Mouse (Mus musculus) left cerebral cortex, adult 9 months (tissue): ENCODE measurements around the gene Lrsam1.
"Not testable (repeated sequence)": the region's sequence is repeated elsewhere in the genome, so short reads cannot be mapped to it uniquely, and the experiment has no call there.

Experiments
- DNase-seq, 2 experiments: peaks; one replicate each; pipeline ENCODE4 v3.0.0; 2022; ENCODE audit warnings: low spot score in 2 of 2

Lrsam1 gene

DNA sequence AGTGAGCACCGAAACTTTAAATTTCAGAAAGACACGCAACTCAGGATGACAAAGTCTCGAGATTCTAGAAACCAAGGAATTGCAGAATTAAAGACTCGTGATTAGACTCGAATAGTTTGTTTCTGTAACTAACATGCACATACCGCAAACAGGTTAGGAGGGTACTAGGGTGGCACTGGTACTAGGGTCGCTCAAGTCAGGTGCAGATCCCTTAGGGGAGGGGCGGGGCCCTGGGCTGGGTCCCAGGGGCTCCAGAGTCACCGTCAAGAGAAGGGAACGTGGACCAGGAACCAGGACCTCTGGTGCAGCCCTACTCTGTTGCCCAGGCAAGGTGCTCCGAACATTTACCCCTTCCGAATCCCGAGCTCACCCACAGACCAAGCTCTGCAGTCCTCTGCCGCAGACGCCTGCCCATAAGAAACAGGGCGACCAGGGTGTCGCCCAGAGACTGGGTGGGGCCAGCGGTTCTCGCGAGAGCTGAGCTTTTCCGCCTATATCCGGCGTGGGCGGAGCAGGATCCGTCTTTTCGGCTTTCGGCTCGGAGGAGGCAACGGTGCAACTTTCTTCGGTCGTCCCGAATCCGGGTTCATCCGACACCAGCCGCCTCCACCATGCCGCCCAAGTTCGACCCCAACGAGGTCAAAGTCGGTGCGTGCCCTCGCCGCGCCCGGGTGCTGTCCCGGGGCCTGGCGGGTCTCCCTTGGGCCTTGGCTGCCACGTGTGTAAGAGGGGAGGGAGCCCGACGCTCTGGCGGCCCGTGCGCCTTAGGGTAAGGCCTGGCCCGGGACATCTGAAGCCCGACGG is at the start of gene Lrsam1, which contains the start of gene Rpl12:
TSS of gene Lrsam1 (minus strand) at position 423 of the 804 bp plus-strand sequence.
TSS of gene Rpl12 (plus strand) at position 368 of the 804 bp plus-strand sequence.
- peak; percentile 84 to 93 for DNase-seq

DNA sequence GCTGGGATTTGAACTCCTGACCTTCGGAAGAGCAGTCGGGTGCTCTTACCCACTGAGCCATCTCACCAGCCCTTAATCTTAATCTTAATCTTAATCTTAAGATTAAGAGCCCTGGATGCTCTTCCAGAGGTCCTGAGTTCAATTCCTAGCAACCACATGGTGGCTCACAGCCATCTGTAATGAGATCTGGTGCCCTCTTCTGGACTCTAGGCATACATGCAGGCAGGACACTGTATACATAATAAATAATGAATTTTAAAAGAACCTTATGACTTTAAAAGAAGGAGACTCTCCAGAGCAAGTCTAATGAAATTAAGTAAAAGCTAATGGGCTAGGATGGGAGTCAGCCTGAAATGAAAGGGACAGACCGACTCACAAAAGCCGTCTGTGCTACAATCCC is 47.6 kb upstream of the Lrsam1 start:
- not testable (repeated sequence) for DNase-seq

DNA sequence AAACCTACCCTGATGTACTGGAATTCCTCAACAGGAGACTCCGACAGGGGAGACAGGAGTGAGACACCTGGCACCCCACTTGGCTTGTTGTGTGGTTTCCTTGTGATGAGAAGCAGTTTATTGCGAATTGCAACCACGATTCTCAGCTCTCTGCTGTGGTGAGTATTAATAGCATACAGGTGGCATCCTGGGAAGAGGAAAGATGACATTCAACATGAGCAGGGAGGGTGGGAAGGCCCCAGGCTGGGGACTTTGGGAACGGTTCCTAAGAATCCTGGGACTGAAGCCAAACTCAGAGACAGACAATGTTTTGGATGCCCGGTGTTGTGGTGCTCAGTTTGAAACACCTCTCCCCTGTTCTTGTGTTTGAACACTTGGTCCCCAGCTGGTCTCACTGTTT is 43.6 kb upstream of the Lrsam1 start:
- DNase-seq, result no peak

DNA sequence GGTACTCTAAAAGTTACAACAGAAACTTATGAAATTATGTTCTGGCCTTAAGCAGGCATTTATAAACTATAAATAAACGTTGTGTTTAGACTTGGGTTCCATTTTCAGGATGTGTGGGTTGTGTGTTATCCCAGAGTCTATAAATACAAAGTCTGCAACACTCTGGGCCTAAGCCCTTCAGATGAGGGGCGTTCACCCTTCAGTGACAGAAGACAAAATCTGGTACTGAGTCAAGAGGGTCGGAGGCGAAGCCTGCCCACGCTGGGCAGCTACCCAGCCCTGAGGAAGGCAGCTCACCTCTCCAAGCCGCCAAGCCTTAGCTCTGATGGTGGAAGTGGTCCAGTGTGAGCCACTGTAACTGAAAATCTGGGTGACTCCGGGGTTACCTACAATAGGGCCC is 40.7 kb upstream of the Lrsam1 start:
- no peak for DNase-seq

DNA sequence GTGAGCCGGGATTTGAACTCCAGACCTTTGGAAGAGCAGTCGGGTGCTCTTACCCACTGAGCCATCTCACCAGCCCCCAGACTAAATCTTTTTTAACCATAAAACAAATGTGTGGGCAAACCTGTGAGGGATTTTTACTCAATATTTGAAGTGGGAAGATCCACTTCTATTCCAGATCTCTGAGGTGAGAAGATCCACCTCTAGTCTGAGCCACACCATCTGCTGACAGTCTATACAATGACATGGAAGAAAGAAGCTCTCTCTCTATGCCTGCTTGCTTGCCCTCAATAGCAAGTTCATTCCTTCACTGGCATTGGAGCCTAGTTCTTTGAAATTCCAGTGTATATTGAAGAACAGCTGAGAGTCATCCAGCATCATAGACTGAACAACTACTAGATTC is 38.3 kb upstream of the Lrsam1 start:
- DNase-seq, result no peak

DNA sequence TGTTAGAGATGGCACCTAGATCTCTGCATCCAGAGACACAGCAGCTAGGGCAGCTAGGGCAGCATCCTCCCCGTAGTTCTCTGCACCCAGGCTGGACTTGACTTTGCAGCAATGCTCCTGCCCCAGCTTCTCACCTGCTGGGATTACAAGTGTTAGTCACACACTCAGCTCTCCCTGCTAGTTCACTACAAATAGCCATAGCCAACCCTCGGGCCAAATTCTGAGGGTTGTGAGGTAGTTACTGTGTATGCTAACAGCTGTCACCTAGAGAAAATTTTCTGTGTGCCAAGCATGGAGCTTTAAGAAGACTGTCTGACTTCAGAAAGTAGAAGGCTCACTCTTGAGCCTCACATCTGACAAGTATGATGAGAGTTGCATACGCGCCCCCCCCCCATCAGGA is 36.4 kb upstream of the Lrsam1 start:
- DNase-seq, result no peak

DNA sequence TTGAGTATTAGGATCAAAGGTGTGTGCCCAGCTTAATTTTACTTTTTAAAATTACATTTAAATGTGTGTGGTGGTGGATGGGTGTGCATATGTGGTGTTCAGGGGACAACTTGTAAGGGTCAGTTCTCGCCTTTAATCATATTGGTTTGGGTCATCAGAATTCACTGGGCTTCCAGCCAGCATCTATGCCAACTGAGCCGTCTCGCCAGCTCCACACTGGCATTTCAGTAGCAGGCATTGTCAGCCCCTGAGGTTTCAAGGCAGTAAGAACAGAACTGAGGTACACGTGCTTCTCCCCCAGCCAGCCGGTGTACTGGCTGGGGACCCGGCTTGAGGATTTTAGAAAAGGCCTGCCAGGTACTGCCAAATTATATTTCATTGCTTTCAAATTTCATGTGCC is 35.7 kb upstream of the Lrsam1 start:
- DNase-seq, result no peak

DNA sequence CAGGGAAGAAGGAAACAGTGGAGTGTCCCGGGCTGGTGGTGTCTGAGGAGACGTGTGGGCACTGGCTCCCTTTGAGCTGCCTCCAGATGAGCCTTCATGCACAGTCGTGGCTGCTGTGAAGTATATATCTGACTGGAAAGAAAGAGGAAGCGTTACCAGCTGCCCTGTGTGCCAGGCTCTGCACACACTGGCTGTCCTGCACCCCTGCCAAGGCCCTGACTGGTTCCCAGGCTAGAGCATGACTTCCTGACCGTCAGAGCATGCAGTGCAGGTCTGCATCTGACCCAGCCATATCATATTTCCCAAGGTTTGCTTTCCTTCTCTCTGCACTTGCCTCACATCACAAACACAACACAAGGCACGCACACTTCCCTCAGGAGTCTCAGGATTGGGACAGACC is 30.7 kb upstream of the Lrsam1 start:
- no peak for DNase-seq

DNA sequence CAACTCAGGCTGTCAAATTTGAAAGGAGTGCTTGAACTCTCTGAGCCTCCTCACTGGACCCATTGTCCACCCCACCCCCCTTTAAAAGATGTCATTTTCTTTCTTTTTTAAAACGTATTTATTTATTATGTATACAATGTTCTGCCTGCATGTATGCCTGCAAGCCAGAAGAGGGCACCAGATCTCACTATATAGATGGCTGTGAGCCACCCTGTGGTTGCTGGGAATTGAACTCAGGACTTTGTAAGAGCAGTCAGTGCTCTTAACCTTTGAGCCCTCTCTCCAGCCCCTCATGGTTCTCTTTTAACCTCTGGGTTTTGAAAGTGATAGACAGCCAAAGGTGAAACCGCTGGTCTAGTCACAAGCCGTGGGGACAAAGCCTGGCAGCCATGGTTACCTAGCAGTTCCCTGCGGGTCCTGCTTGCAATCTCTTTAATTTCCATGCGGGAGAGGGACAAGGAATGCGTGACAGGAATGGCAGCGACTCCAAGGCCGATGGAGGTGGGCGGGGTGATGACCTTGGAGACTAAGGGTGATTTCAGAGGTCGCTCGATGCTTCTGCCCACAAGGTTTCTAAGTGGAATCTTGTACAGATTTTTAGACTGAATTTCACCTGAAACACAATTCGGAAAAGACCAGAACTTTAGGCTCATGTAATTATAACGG is 28.9 kb upstream of the Lrsam1 start:
- DNase-seq, result no peak

DNA sequence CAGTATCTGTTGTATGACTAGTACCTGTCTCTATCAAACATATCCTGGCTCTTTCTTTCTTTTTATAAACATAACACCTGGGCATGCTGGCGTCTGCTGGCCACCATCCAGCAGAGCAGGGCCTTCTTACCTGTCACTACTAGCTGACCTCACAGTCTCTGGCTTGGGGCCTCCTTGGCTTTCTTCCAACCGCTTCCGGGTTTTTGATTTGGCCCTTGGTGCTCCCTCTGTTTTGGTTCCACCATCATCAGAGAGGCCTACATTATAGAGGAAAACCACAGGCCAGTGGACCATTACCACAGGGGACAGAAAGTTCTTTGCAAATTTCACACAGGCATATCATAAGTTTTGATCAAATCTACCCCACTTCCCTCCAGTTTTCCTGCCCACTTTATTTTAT is 28.0 kb upstream of the Lrsam1 start:
- no peak for DNase-seq

DNA sequence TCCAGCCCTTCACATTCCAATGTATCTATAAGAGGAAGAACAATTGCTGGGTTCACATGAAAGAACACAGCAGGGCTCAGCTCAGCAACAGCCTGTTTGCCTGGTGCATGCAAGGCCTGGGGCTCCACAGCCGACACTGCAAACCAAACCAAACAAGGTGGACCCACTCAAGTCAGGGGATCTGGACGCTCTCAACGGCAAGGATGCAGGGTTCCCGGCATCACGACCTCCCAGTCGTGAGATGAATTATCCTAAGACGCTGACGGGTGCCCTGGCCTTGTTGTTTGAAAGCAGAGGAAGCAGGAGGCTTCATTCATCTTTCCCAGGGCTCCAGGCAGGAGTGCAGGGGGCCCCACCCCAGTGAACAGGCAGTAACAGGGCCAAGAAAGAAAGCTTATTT is 24.4 kb upstream of the Lrsam1 start:
- DNase-seq, result no peak

DNA sequence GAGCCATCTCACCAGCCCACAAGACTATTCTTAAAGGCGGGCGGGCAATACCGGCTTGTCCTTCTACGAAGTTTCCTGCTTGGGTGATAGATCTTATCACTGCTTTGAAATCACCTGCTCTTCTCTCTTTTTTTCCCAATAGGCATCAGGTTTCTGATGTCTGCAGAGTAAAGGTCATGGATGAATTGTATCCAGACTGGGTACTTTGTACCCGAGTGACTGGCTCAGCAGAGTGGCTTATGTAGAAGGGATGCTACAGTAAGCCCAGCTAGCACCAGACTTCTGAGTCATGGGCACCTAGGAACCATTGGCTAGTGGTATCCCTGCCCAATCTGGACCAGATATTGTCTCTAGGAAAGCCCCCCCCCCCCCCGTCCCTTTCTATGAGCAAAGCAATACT is 22.2 kb upstream of the Lrsam1 start:
- DNase-seq, result no peak

DNA sequence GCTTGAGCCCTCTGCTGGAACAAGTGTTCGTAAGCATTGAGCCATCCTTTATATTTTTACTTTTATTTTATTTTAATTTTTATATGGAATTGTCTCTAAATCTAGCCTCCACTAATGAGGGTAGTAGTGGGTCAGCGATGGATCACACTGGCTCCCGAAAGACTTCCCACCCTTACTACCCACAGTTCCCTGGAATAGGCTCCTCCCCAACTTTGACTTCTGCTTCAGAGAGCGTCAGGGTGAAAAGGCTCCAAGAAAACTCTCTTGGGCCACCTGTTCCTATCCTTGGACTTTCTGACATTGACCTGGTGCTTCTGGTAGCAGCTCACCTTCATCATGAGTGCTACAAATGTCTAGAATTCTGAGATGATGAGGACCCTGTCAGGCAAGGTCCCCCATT is 21.3 kb upstream of the Lrsam1 start:
- DNase-seq, result no peak

DNA sequence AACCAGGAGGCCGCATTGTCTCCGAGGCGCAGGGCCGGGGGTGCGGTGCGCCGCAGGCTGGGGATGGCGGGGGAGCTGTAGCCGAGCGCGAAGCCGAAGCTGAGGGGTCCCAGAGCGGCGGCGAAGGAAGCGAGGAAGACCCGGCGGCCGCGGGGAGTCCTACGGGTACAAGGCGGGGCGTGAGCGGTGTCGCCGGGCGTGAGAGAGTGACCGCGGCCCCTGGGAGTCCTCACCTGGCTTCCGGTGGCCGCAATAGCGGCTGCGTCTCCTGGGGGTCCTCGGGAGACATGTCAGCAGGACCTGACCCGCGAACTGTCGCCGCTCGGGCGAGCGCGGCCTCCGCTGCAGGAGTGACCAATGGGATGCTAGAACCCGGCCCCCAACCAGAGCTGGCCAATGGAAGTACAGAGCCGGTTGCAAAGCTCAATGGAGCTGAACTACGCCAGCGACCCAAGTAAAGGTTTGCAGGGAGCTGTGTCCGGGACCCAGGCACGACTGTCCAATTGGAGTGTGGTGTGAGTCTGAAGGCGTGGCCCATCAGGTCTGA is 20.4 kb upstream of the Lrsam1 start, which contains the start of gene Slc2a8:
TSS of gene Slc2a8 (minus strand) at position 359 of the 547 bp plus-strand sequence.
- DNase-seq, result peak; percentile 87 to 95

DNA sequence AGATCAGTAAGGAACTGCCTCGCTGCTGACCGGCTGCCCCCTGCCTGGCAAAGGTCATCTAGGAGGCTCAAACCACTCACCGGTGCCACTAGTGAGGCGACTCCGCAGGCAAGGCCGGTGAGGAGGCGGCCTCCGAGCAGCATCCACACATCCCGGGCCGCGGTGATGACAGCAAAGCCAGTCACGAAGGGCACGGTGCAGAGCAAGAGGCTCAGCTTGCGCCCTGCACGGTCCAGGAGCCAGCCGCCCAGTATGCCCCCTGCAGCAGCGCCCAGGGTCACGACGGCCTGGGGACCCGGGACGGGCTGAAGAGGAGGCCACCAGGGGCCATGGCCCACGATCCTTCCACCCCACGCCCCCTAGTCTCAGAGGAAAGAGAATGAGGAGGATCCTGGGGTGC is 19.9 kb upstream of the Lrsam1 start:
- DNase-seq, result no peak

DNA sequence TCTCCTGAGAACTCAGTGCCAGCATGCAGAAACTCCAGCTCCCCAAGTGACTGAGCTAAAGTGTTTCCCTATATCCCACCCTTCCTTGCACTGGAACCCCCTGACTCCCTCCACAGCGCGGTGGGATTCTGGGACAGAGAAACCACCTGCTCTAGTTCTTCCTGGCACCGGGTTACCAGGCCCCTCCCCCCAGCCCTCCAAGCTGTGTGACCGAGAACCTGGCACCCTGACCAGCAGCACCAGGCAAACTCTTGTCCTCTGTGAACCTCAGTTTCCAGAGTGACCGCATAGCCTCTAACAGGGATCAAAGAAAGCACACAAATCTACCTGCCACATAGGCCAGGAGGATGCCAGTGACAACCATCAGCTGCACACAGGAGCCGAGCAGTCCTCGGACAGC is 18.3 kb upstream of the Lrsam1 start:
- no peak for DNase-seq

DNA sequence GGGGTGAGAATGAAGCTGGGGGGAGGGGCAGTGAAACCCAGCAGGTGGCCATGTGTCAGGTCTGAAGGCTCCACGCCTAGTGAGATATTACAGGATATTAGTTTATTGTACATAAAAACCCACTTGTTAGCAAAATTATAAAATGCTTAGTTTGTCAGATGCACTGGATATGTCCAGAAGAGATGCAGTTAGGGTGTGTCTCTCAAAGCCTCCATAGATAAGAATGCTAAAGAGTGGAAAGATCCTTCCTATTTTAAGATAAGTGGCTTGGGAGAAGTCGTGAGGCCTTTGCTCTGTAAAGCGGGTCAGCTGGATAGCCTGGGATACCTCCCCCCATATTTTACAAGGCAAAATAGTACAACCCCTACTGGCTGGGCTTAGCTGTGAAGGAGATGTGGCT is 17.3 kb upstream of the Lrsam1 start:
- no peak for DNase-seq

DNA sequence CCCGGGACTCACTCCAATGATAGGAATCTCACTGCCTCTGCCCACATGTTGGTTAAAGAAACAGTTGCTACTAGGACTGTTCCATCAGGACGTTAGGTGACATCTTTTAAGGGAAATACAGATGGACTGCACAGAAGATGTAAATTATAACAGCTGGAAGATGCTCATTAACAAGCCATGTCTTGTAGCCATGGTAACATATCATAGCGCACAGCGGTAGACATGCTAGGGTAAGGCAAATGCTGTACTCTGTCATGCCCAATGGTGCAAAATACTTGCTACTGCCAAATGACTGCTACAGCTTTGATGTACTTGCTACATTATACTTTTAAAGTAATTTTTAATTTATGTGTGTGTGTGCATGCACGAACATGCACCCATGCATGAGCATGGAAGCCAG is 15.7 kb upstream of the Lrsam1 start:
- DNase-seq, result no peak

DNA sequence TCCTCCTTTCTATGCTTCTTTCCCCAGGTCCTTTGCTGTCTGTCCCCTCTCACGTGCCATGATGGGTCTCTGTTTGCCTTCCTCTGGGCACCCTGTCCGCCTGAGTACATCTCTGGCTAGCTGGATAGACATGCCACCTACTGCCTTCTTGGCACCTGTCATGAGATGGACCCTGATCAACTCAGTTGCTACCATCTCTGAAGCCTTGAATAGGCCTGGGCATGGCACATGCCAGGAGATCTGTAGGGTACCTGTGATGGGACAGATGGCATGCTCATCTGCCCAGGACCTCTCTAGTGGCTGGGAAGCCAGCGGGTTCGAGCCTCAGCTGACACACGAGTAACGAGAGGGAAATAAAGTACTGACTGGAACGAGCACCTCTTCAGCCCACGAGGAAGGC is 12.8 kb upstream of the Lrsam1 start:
- DNase-seq, result no peak

DNA sequence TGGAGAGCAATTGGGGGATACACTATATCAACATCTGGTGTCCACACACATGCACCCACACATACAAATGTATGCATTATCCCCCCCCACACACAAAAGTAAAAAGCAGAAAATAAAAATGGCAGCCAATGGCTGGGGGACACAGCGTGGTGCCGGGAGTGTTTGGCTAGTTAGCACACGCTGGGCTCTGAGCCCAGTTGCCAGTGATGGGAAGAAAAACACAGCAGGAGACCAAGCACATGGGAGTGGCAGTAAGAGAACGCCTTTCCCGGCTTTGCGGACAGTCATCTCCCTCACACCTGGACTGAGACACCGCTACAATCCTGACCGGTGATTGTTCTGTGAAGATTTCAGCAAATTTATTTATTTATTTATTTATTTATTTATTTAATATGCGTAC is 9.8 kb upstream of the Lrsam1 start:
- DNase-seq, result no peak

DNA sequence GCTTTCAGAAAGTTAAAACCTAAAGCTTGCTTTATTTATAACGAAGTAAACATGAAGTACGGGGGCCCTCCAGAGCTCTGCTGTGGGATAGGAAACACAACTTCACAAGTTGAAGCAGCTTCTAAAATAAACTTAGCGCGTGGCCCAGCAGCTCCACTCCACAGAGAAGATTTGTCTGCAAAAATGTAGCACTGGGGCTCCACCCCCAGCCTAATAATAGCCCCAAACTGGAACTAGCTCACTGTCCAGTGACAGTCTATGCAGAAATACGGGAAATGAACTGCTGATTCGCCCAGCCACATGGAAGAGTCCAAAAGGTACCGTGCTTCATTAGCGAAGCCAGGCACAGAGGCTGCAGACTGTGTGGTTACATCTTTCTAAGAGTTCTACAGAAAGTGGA is 7.9 kb upstream of the Lrsam1 start:
- no peak for DNase-seq

DNA sequence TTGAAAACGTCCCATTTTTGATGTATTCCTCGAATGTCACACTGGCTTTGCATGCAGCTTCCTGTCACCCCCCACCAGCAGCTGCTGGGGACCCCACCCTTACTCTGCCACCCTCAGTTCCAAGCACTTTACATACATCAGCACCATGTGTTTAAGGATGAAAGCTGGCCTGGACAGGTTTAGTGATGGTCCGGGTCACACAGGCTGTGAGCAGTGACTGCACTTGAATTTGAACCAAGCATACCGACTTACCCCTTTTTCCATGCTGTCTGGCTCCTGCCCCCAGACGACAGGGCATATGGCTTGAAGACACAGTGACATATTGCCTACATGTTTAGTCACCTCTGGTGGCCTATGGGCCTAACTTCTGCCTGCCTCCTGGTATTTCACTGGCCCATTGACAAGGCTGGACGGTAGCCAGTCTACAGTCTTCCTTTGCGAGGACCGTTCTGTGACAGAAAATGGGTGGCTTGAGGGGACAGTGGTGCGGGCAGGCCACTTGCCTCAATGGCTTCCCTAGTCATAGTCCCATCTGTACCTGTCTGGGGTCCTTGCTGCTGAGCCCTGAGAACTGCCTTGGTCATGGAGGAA is 6.7 kb upstream of the Lrsam1 start:
- no peak for DNase-seq
